Mouse (Mus musculus): ENCODE results near the gene Ypel2.

GRCm38 (mm10) chr11:86966696-86967095 lies 26.8 kb downstream of the Ypel2 start:
- TF ChIP-seq POLR2A (IDR thresholded peaks at IDR 0.05; ENCODE audit: low read depth, low read length) (no peak), CTCF (IDR thresholded peaks at IDR 0.05; ENCODE audit: borderline replicate concordance, insufficient read depth, low read length) (no peak)
